Mouse (Mus musculus): Measurements from ENCODE around the gene Ubqln4.

Gene Ubqln4

DNA sequence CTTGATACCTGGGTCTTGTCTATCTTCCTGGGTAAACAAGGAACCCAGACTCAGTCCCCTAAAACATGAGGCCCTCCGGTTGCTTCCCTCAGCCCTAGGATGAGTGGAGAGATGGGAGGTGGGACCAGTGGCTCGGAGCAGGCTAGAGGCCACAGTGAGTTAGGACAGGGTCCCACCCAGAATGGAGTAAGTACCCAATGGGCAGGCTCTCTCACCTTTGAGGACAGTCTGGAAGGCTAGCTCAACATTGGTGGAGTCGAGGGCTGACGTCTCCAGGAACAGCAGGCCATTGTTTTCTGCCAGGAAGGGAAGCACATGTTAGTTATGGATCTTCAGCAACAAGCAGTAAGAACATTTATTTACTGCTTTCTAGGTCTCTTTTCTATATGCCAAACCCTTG lies 11.1 kb upstream of the Ubqln4 start:
- DNase-seq (ENCODE audit: low spot score in 2 of 2), result no peak

DNA sequence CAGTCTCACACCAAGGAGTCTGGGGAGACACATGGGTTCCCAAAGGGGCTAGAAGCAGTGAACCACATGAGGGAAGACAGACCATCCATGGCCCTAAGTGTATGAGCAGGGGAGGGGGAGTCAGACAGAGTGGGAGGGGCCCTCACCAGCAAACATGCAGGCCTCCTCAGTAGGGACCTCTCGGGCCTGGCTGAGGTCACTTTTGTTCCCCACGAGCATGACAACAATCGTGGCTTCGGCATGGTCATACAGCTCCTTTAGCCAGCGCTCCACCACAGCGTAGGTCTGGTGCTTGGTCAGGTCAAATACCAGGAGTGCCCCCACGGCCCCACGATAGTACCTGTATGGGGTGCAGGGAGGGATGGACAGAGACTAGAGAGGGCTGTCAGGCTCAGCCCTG lies 10.4 kb upstream of the Ubqln4 start:
- no peak for DNase-seq (ENCODE audit: low spot score in 2 of 2)

DNA sequence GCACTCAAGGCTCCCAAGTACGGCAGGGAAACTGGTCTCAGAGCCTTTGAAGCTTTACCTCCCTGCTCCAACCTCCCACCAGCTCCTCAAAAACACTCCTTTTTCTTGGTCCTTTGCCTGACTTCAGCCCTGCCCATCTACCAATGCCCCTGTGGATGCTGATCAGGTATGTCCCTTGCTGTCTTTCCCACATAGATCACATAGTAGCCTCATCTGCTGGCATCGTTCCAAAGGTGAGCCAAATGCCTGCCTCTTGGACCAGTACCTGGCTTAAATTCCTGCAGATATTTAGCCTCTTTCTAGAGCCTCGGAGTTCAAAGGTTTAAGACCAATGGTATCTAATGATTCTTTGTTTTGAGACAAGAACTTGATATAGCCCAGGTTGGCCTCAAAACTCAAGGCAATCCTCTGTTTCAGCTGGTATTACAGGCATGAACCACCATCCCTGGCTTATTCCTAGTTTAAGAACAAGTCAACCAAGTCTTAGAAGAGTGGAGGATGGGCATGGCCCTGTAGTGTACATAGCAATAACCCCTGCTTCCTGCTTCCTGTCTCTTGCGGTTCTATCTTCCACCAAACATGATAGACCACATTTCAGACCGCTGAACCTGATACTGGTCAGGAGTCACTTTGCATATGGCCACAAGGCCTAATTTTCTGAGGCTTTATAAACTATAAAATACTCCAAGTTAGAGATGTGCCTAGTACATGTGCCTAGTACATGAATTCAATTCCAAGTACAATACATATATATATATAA lies 9.7 kb upstream of the Ubqln4 start:
- DNase-seq (ENCODE audit: low spot score in 2 of 2), result no peak

DNA sequence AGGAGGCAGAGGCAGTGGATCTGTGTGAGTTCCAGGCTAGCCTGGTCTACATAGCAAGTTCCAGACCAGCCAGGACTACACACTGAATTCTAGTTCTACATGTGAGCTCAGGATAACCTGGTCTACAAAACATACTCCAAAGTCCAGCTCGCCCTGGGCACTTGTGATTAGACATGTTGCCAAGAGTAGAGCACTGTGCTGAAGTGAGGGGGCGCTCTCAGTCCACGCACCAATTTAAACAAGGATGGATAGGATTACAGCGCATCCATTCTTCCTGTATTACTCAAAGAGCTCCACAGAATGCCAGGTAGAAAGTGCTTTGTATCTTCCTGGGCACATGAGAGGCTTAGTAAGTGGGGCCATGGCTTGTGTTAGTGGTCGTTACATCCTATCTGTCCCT lies 9.0 kb upstream of the Ubqln4 start:
- DNase-seq (ENCODE audit: low spot score in 2 of 2), result no peak

DNA sequence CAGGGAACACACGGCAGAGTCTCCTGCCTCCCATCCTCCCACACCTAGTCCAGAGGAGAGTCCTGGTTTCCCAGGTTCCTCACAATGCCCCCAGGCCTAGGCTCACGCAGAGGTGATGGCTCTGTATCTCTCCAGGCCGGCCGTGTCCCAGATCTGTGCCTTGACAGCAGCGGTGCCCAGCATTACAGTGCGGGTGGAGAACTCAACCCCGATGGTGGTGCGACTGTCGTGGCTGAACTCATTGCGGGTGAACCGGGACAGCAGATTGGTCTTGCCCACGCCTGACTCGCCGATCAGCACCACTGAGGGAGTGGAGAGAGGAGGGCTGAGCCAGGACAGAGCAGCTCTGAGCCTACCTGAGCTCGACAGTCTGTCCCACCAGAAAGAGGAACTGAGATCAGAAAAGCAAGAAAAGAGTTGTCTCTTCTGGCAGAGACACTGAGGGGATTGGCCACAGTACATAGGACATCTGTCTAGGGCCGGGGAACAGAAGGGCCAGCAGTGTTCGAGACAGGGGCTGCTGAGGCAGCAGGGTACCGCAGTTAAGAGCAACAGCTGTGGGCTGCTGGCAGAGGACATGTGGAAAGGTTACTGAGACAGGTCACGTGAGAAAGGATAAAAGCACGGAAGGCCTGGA lies 8.5 kb upstream of the Ubqln4 start:
- no peak for DNase-seq (ENCODE audit: low spot score in 2 of 2)

DNA sequence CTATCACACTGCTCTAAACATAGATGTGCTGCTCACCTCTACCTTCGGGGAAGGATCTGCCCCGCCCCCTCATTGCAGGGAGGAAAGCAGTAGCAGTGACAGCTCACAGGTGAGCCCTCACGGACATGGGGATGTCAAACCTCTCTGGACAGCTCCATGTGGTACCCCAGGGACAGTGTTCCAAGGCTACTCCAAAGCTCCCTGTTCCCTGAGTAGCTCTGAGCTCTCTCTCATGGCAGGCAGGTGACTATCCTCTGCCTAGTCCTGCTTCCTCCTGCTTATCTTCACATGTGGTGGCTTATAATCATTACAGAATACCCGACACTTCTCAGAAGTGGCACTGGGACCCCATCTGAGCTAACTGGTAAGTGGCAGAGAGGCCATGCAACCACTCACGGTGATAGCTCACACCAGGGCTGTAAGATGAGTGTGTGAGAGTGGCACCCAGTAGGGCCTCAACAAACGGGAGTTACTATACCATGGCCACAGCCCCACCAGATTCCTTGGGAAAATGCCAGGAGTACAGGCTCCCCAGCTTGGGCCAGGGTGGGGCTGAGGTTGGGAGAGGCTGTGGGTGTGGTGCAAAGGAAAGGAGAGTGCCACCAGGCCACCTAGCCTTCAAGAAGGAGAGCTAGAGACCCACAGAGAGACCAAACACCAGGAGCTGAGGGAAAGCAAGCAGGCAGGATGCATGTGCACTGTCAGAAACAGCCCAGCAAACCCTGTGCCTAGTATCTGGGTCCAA lies 6.7 kb upstream of the Ubqln4 start:
- DNase-seq (ENCODE audit: low spot score in 2 of 2), result no peak

DNA sequence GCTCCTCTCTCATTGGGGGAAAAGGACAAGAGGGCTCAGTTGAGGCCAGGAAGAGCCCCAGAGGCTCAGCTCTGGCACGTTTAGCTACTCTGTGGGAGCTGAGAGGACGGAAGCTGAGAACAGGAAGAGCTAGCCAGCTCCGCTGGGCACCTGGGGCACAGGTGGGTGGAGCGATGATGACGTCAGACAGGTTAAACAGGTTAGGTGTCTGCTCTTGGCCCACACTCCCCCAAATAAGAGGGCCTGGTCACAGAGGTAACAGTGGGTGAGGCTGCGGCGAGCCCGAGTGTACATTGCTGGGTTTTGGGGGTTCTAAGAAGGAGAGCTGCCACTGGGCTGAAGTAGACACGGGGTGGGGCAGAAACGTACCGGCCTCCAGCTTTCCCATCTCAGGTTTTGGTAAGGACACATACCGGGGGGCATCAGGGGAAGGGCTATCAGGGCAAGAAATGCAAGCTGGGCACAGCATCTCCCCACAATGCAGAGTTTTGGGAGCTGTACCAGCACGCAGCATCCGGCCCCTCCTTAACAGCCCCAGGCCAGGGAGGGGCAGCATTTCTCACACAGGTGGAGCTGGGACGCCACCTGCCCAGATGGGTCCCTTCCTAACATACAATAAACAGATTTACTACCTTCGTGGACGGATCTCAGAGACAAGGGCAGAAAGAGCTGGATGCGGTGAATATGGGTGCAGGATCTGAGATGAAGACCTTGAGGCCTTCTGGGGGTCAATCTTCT lies 5.2 kb upstream of the Ubqln4 start, which contains the start of gene Rab25:
Rab25 (minus strand) TSS at position 121 of the 738 bp plus-strand sequence.
- peak; percentile 67 to 71 for DNase-seq (ENCODE audit: low spot score in 2 of 2)

DNA sequence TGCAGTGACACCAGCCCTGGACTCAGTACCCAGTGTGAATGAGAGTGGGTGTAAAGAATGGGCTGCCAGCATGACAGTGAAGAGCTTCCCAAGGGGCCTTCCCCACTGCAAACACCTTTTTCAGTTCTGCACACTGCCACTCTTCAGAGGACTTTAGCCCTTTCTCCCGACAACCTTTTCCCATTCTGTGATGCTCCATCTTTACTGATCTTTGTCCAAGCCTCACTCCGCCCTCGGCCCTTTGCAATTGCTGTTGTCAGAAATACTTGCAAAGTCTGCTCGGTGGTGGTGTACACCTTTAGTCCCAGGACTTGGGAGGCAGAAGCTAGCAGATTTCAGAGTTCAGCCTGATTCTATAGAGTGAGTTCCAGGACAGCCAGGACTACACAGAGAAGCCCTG lies 2.0 kb upstream of the Ubqln4 start:
- no peak for DNase-seq (ENCODE audit: low spot score in 2 of 2)

DNA sequence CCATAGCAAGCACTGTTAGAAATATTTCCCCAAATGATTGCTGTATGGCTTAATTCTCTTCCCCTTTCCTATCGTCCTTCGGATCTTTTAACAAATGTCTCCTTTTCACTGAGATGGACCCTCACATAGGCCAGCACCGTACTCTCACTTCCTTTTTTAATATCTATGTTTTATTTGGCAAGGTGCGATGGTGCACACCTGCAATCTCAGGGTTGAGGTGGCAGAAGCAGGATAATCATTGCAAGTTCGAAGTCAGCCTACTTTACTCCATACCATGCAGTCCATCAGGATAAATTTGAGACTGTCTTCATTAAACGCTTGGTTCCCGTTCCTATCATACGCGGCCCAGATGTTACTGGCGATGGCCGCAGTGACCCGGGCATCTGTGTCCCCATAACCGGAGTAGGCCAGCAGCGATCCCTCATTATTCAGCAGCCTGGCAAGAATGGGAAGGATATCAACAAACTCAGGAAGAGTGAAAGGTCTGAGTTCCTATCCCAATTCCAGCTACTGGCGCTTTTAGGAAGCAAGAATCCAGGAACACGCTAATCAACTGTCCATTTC lies 1.4 kb upstream of the Ubqln4 start:
- DNase-seq (ENCODE audit: low spot score in 2 of 2), result no peak

DNA sequence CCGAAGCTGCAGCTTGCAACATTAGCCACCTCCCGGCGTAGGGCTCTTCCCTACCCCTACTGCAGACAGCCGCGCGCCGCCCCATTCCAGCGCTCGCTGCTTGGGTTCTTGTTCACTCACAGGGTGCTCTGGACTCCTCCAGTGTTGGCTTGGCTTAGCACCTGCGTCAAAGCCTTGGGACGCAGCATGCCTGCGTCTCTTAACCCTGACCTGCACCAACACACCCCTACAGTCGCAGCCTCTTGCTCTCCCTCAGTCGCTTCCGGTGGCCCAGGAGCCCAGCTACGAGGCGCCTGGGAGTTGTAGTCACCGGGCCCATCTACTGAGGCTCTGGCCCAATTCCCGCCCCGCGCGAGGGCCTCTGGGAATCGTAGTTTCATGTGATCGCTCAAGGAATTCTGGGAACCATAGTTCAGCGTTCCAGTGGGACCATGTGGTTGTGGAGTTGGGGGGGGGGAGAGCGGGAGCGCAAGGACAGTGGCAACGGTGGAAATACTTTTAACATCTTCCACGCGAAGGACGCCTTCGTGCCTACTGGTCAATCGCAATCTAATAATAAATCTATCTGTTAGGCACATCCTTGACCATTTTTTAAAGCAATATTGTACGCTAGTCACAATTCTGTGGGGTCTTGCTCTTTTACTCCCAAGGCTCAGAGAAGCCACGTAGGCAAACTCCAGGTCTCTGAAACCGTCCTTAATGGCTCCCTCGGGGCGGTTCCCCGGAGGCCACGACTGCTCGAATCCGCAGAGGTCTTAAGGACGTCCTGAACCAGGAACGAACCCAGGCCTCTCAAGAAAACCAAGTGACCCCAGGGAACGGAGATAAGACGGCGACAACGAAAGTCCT lies 658 bp upstream of the Ubqln4 start, which contains the start of gene Lamtor2:
Lamtor2 (minus strand) TSS at position 399 of the 849 bp plus-strand sequence.
- DNase-seq (ENCODE audit: low spot score in 2 of 2), result peak; percentile 92 to 98

DNA sequence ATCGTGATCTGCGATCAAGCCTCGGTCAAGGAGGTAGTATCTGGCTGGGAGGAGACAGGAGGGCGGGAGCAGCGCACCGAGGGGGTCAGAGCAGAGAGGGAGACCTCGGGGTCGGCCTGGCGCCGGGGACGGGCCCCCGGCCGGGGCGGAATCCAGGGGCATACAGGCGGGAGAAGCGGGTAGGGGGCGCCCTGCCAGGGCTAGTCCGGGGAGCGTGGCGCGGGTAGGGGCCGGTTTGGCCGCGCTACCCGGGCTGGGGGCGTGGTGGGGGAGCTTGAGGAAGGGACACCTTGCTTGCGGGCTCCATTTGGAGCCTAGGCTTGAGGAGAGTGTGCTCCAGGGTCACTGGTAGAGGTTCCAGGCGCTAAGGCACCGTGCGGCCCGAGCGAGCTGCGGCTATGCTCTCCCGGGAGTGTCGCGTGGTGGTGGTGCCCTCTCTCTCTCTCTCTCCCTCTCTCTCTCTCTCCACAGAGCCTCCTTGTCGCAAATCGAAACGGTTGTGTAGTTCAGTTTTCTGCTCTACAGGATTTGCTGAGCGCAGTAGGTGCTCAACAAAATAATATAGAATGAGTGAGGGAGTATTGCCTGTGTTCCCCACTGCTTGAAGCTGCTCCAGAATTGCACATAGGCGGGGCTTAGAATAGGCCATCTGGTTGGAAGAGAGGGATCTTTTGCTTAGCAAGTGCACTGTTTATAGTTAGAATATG lies 475 bp downstream of the Ubqln4 start:
- no peak for DNase-seq (ENCODE audit: low spot score in 2 of 2)

DNA sequence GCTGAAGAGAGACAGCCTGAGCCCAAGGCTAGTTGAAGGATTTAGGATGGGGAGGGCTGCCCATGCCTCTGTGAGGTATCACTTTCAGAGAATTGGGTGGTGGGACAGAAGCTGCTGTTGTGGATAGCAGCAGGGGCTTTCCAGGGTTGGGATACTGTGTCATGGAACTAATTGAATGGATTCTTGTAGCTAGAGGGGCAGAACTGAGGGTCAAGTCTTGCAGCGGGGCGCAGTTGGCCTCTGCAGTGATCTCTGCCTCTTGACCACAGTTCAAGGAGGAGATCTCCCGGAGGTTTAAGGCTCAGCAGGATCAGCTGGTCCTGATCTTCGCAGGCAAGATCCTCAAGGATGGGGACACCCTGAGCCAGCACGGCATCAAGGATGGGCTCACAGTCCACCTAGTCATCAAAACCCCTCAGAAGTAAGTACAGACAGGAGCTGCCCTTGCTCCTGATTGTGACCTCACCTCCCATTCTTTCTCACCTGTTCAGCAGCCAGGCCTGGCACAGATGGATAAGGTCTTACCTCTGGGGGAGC lies 1.6 kb downstream of the Ubqln4 start:
- no peak for DNase-seq (ENCODE audit: low spot score in 2 of 2)

DNA sequence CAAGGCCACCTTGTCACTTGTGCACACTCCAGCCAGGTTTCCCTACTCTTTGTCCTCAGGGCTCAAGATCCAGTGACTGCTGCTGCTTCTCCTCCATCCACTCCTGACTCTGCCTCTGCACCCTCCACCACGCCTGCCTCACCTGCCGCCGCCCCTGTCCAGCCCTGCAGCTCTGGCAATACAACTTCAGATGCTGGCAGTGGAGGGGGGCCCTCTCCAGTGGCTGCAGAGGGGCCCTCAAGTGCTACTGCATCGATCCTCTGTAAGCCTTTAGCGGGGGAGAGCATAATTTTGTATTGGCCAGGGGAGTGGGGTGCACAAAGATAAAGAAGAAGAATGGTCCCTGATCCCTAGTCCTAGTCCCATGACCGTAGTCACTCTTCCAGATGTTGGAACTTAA lies 2.2 kb downstream of the Ubqln4 start:
- no peak for DNase-seq (ENCODE audit: low spot score in 2 of 2)

DNA sequence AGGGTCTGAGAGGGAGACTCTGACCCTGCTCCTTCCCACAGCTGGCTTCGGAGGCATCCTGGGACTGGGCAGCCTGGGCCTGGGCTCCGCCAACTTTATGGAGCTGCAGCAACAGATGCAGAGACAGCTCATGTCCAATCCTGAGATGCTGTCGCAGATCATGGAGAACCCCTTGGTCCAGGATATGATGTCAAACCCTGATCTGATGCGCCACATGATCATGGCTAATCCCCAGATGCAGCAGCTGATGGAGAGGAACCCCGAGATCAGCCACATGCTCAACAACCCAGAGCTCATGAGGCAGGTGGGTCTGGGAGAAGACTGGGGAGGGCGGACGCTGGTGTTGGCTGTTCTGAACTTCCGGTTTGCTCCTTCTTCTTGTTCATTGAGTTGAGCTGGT lies 3.1 kb downstream of the Ubqln4 start:
- DNase-seq (ENCODE audit: low spot score in 2 of 2), result no peak

DNA sequence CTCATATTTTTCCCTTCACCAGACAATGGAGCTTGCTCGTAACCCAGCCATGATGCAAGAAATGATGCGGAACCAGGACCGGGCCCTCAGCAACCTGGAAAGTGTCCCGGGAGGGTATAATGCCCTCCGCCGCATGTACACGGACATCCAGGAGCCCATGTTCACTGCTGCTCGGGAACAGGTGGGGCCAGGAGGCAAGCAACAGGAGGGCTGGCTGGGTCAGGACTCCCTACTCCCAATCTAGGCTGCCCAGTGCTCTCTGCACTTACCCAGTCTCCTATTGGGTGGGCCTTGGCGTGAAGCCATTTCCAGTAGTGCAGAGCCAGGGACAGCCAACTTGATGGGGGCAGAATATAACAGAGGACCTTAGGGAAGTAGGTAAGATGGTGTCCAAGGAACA lies 6.0 kb downstream of the Ubqln4 start:
- DNase-seq (ENCODE audit: low spot score in 2 of 2), result no peak

DNA sequence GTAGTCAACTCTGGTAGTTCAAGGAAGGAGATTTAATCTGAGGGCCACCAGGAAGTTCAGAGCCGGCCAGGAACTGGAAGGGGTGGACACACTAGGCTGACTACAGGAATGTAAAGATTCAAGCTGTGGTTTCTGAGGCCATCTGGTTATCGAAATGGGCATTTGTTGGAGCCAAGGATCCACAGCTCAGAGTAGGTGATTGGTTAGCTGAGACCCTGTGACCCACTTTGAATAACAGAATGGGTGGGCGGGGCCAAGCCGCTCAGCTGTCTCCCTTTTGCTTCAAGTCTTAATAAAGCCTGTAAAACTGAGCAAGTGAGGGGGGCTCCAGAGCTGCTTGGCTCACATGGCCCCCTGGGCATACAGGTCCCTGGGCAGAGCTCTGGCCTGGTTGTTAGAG lies 8.4 kb downstream of the Ubqln4 start:
- DNase-seq (ENCODE audit: low spot score in 2 of 2), result no peak

DNA sequence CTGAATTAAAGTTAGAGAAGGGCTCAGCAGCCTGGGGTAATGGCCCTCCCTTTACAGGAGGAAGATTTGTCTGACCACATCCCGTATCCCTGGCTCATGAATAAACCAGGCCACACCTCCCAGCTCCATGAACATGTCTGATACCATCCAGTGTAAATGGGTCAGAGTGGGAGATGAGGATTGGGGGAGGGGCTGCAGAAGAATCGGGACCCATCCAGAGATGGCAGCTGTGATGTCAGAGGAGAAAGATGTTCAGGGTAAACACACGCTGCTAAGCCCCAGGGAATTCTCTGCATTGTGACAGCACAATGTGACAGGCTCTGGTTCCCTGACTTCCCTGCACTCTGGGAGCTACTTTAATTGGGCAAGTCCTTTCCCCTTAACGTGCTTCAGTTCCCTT lies 9.9 kb downstream of the Ubqln4 start:
- no peak for DNase-seq (ENCODE audit: low spot score in 2 of 2)

DNA sequence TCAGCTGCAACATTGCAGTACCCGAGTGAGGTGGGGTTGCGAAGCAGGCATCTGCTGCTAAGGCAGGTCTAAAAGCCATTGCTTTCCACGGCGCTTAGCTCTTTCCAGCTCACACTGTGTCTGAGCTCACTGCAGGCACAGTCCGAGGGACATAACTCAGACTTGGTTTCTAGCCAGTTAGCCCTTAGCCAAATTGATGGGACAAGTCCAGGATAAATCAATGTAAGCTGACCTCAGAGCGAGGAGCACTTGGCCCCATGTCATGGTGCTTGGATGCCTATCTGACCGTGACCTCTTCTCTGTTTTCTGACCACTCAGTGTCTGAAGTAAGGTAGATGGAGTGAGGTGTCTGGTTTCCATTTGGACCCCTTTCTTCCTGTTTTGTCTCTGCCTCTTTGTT lies 10.4 kb downstream of the Ubqln4 start:
- DNase-seq (ENCODE audit: low spot score in 2 of 2), result no peak

DNA sequence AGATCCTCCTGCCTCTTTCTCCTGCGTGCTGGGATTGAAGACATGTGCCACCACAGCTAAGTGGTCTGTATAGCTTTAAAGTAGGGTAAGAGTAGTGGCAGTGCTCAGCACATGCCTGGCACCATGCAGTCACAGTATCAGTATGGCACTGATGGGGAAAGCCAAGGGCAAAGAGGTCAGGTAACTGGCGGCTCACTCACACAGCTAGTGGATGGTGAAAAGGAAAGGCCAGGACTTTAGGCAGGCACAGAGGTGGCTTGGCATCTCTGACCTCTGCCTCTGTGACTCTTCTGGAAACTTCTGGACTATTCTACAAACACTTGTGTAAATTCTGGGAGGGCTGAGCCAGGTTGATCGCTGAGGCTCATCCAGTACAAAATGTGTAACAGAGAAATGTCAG lies 12.6 kb downstream of the Ubqln4 start:
- no peak for DNase-seq (ENCODE audit: low spot score in 2 of 2)

DNA sequence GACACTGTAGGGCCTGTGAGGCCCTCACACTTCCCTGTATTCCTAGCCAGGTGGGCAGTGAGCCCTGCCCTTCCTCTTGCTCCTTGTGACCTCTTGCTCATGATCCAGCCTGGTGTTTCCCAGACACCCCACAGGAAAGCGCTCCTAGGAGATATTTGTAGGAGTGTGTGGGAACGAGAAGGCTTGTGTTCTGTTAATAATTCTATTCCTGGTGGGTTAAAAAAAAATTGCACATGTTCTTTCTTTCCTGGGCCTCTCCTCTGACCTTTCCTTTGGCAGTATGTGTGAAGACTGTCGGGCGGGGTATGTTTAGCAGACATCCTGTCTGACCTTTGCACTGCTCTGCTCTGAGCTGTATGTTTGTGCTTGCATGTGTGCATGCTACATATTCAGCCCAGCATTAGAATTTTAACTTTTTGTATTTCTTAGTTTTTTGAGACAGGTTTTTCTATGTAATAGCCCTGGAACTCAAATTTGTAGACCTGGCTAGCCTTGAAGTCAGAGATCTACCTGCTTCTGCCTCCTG lies 13.0 kb downstream of the Ubqln4 start:
- no peak for DNase-seq (ENCODE audit: low spot score in 2 of 2)

All from urinary bladder, adult 18-20 months (tissue).